Mouse (Mus musculus): Measurements from ENCODE around the gene Lsamp. TPM values are rescaled to one million over a fixed set of nuclear protein-coding genes. Genes with fewer than 3 reads are reported as not detected.
A peak's percentile ranks its signal among the peaks of the same experiment; 100 is the strongest.

The Lsamp gene
- total RNA-seq (2021), result 100 to 1,000 TPM; 375 to 426 TPM
- long read RNA-seq, partial matches to known transcripts, result 8 of 27 reads
- long read RNA-seq, other reads (novel, unspliced or antisense), result 19 of 27 reads

DNA sequence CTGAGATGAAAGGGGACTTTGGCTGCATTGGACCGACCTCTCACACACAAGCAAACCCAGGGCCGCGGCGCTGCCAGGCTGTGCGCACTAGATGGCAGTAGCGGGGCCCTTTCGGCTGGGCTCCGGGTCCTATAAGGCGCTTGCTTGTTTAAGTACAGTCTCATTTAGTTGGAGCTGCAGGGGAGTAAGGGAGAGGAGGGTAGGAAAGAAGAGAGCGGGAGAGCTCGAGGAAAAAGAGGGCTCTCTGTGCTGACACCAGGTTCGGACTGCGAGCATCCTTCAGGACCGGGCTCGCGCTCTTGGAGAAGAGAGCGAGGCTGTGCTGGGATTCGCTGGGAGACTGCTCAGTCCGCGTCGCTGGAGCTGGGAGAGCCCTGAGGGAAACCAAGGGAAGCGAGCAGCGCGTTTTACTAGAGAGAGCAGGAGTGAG lies at the start of gene Lsamp:
Gene Lsamp, plus strand, starts transcription at position 157 of the 430 bp plus-strand sequence.
- DNase-seq (ENCODE audit: low spot score in 2 of 2), result peak; percentile 88 to 97

GRCm38 (mm10) chr16:39957686-39958085 lies 26.5 kb upstream of the Lsamp start:
- DNase-seq (ENCODE audit: low spot score in 2 of 2), result no peak

GRCm38 (mm10) chr16:39972712-39973111 lies 11.4 kb upstream of the Lsamp start:
- DNase-seq (ENCODE audit: low spot score in 2 of 2), result no peak

DNA sequence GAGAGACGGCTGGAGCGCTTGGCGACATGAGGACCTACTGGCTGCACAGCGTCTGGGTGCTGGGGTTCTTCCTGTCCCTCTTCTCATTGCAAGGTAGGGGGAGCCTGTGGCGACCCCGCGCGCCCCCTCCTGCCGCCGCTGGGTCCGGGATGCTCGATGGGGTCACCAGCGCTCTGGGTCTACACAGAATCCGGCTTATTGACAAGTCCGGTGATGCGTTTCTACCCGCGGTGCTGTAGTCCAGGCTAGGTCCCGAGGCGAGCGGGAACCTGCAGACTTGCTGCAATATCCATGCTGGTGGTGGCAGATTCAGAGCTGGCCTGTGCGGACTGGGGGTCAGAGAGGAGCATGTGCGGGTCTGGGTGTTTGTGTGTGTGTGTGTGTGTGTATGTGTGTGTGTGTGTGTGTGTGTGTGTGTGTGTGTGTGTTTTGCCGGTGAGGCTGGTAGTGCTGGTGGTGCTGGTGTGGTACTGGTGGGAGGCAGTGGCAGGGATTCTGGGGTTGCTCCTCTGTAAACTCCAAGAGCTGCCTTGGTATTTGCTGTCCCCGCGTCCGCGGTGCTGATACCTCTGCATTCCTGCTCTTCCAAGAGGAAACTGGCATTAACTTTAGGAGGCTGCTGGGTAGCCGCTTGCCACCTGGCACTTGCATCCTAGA lies 602 bp downstream of the Lsamp start:
- DNase-seq (ENCODE audit: low spot score in 2 of 2), result peak in 1 of 2 experiments; percentile 57

DNA sequence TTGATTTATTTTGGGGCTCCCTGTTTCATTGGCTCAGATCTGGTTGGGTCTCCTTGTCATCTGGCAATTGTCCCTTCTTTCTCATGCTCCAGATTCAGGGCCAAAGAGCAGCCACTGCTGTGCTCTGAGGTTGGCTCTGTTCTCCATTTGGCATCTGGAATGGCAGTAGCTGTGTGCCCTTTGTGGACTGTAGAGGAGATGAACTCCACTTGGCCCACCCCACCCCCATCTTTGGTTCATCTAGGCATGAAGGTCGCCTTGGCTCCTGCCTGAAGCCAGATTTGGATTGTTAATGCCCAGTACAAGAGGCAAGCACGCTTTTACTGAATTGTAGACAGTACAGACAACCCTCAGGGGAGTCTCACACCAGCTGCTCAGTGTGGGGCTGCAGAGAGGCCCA lies 4.3 kb downstream of the Lsamp start:
- DNase-seq (ENCODE audit: low spot score in 2 of 2), result no peak

- no peak for DNase-seq (ENCODE audit: low spot score in 2 of 2)
These were observed 10.7 kb downstream of the Lsamp start for GRCm38 (mm10) chr16:39994821-39995220.

GRCm38 (mm10) chr16:40008800-40009199 lies 24.6 kb downstream of the Lsamp start:
- peak; percentile 39 to 74 for DNase-seq (ENCODE audit: low spot score in 2 of 2)

DNA sequence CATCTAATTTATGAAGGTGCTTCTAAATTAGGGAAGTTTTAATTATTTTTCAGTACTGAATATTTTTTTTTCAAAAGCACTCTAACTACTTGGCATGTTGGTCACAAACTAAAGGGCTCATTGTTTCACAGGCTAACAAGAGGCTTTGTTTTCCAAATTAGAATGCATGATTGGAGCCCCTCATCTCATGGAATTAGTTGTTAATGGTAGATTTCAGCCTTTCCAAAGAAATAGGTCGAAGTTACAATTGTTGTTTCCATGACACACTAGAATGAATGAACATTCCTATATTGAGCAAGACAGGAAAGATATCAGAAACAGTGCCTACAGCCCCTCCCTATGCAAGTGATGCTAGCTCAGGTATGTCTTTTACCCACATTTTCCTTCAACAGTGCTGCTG lies 26.9 kb downstream of the Lsamp start:
- DNase-seq (ENCODE audit: low spot score in 2 of 2), result no peak

DNA sequence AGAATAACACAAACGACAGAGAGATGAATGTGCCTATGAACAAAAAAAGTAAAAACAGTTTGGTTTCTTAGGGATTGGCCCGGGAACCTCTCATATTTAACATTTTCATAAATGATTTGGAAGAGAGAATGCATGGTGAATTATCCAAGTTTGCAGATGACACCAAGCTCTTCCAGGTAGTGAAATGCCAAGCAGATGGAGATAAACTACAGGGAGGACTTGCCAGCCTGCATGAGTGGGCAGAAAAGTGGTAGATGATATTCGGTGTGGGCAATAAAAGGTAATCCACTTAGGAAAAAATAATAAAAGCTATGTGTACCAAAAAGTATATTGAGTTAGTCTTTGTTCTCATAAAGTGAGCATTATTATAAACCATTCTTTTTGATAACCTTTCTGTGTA lies 38.5 kb downstream of the Lsamp start:
- DNase-seq (ENCODE audit: low spot score in 2 of 2), result peak in 1 of 2 experiments; percentile 54

GRCm38 (mm10) chr16:40036719-40037118 lies 52.6 kb downstream of the Lsamp start:
- DNase-seq (ENCODE audit: low spot score in 2 of 2), result no peak

GRCm38 (mm10) chr16:40059546-40059945 lies 75.4 kb downstream of the Lsamp start:
- no peak for DNase-seq (ENCODE audit: low spot score in 2 of 2)

- DNase-seq (ENCODE audit: low spot score in 2 of 2), result no peak
These were observed 75.8 kb downstream of the Lsamp start for GRCm38 (mm10) chr16:40059968-40060367.

DNA sequence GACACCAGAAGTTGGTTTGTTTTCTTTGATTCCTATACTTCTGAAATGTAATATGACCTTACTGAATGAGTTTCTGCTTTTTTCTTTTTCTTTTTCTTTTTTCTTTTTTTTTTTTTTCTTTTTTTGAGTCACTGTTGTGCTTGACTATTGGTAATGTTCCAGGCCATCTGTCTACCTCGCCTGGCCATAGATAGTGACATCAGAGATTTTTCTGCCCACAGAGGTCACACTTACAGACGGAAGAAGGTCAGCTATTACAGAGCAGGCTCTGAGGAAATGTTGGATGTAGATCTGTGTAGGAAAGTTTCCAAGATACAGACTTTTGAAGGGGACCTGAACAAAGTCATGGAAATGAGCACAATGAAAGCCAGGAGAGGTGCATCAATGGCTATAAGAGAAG lies 76.3 kb downstream of the Lsamp start:
- no peak for DNase-seq (ENCODE audit: low spot score in 2 of 2)

- no peak for DNase-seq (ENCODE audit: low spot score in 2 of 2)
These were observed 91.4 kb downstream of the Lsamp start for GRCm38 (mm10) chr16:40075556-40075955.

- DNase-seq (ENCODE audit: low spot score in 2 of 2), result peak in 1 of 2 experiments; percentile 70
These were observed 96.1 kb downstream of the Lsamp start for GRCm38 (mm10) chr16:40080224-40080623.

DNA sequence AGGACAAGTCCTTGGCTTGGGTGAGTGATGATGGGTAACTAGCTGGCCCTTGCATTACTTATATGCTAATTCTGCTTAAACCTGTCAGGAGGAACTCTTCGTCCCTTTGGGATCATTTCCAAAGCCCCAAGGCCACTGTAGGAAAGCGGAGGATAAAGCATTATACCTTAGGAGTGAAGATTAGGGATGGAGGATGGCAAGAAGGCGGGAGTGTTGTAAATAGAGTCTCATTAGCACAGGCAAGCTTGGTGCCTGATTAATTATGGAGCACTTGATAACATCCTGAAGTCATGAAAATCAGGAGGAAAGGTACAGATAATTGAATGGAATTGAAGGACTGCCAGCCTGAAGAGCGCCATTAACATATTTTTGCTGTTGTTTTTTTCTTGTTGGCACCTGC lies 120.2 kb downstream of the Lsamp start:
- DNase-seq (ENCODE audit: low spot score in 2 of 2), result no peak

DNA sequence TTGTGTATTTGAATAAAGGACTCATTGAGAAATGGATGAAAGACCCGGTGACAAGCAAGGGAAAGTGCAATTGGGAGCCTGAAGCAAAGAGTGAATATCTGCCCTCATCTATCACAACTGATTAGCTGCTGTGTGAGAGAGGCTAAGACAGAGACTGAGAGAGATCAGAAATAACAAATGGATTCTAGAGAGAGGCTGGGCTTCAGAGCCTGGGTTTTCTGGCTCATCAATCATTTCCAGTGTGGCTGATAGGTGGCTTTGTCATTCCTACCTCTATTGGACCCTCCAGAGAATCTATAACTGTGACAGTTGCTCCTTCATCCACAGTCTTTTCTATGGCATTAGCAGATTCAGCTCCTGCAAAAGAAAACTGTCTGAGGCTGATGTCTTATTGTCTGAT lies 198.8 kb downstream of the Lsamp start:
- no peak for DNase-seq (ENCODE audit: low spot score in 2 of 2)

GRCm38 (mm10) chr16:40187987-40188590 lies 203.9 kb downstream of the Lsamp start:
- no peak for DNase-seq (ENCODE audit: low spot score in 2 of 2)

DNA sequence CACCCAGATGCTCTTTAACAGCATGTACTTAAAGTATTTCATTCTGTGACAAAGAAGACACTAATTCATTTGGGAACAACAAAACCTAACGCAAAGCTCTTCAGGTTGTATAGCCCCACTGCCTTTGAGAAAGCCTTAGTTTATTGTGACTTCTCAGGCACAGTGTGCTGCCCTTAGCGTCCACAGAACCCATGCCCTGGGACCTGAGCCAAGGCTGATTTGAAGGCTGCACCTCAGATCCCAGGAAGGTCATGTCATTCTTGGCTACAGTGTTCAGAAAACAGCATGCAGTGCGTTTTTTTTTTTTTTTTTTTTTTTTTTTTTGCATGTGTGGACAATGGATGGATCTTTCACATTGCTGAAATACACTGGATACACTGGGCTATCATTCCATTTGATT lies 210.2 kb downstream of the Lsamp start:
- DNase-seq (ENCODE audit: low spot score in 2 of 2), result no peak

- no peak for DNase-seq (ENCODE audit: low spot score in 2 of 2)
These were observed 210.7 kb downstream of the Lsamp start for GRCm38 (mm10) chr16:40194839-40195238.

DNA sequence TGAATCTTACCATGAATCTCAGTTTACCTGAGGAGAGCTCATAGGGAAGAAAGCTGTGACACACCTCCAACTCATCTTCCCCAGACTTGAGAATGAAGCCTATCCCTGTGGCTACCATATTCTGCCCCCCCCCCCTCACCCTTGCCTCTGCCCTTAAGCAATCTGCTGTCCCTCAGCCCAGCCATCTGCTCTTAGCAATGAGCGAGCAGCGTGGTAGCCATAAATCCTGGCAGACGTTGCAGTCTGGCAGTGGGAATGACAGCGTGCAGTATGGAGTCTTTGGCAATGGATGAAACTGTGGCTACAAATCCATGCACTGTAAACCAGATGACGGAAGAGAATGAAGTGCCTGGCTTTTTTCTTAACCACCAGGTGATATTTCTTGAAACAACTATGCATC lies 244.5 kb downstream of the Lsamp start:
- DNase-seq (ENCODE audit: low spot score in 2 of 2), result no peak

DNA sequence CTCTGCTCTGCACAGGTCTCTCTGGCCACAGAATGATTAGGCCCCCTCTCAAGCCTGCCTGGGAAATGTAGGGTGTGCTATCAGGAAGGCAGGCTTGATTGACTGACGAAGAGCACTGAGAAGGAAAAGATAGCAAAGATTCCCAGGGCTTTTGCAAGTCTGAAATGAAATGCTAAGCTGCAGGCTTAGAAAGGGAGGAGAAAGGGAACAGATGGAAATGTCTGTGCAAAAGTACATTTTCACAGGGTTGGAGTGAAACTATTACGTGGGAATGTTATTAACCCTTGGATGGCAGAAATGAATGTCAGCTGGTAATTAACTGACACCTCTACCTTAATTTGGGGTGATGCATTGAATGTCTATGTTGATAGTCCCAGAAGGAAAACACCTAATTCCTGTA lies 248.9 kb downstream of the Lsamp start:
- DNase-seq (ENCODE audit: low spot score in 2 of 2), result peak in 1 of 2 experiments; percentile 39

All from layer of hippocampus, adult 18-20 months (tissue).